Mouse (Mus musculus) heart, postnatal 36 days (tissue): ENCODE measurements around the gene Obsl1. TPM values are rescaled to one million over a fixed set of nuclear protein-coding genes. Genes with fewer than 3 reads are reported as not detected.

Experiments
- DNase-seq, 2 experiments: peaks; one replicate each; pipeline ENCODE4 v3.0.0; 2021 to 2022
- intact Hi-C: fragments of 180-260 bp; cut with DNase I; formaldehyde crosslinking; loops from one replicate; pipeline ENCODE4 v1.15.1; 2025
- total RNA-seq, 2 experiments: library from RNA; stranded (reverse); gene quantifications; 2 replicates each; pipeline ENCODE4 v1.2.3; 2021

Gene Obsl1
- total RNA-seq, 2 experiments from 2014 or later, result 130 to 136 TPM

DNA sequence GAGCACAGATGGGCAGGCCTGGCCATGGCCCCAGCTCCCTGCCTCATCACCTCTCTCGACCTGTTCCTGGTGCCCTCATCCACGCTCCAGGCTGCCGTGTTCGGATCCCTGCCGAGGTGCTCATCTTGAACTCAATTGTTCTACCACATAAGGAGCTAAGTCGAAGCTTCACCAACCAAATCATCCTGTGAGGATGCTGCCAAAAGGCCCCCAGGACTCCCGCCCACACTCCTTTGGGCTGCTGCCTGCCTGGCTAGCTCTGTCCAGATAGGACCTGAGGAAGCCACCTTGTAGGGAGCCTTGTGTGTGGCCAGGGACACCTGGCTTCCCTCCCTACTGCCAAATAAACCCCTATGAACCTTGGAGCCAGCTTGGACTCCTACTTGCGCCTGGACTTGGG, 63.4 kb downstream of the Obsl1 start:
- intact Hi-C loops, result no loop called here
- DNase-seq, result no peak

- no peak for DNase-seq
- intact Hi-C loops, result no loop called here
Observed at GRCm38 (mm10) chr1:75442171-75442570, 64.1 kb downstream of the Obsl1 start.

- no peak for DNase-seq
- intact Hi-C loops, result no loop called here
Observed at GRCm38 (mm10) chr1:75441471-75441996, 64.7 kb downstream of the Obsl1 start.

- no peak for DNase-seq
Observed at GRCm38 (mm10) chr1:75440661-75441060, 65.6 kb downstream of the Obsl1 start.

GRCm38 (mm10) chr1:75438782-75439181, 67.5 kb downstream of the Obsl1 start:
- intact Hi-C loops, result no loop called here
- no peak for DNase-seq

More at GRCm38 (mm10) chr1:75440661-75441060, 65.6 kb downstream of the Obsl1 start:
- intact Hi-C loops, result no loop called here

- DNase-seq, result peak; percentile 82 to 83
- intact Hi-C loops, result no loop called here
Observed at GRCm38 (mm10) chr1:75435475-75436328, 70.5 kb downstream of the Obsl1 start, which contains the start of gene Gmppa. Gmppa (plus strand) TSS chr1:75435930.

Other genes starting within 250 kb of the Obsl1 start
- gene Ptprn, start 241.9 kb downstream of the Obsl1 start, total RNA-seq, result under 1 TPM; 0.92 to 0.95 TPM
- gene Resp18, start 228.0 kb downstream of the Obsl1 start, total RNA-seq, result not detected
- 10 to 100 TPM; 78.0 to 89.7 TPM for gene Dnpep, start 188.5 kb downstream of the Obsl1 start, total RNA-seq
- 1,000 to 10,000 TPM; 1,347 to 1,420 TPM for gene Des, start 146.1 kb downstream of the Obsl1 start, total RNA-seq
- gene Speg, start 131.2 kb downstream of the Obsl1 start, total RNA-seq, result 100 to 1,000 TPM; 120 to 128 TPM
- gene Gmppa, start 70.5 kb downstream of the Obsl1 start, total RNA-seq, result 10 to 100 TPM; 35.5 to 39.9 TPM
- gene Asic4, start 56.0 kb downstream of the Obsl1 start, total RNA-seq, result not detected
- gene Chpf, start 27.1 kb downstream of the Obsl1 start, total RNA-seq, result 10 to 100 TPM; 25.5 to 26.8 TPM
- under 1 TPM; 0.11 to 0.19 TPM for gene Tmem198, start 26.9 kb downstream of the Obsl1 start, total RNA-seq
- 1 to 10 TPM; 3.6 TPM for gene Inha, start 625 bp upstream of the Obsl1 start, total RNA-seq
- 10 to 100 TPM in 1 of 2 experiments, 1 to 10 TPM in 1; 9.2 to 14.1 TPM for gene Stk11ip, start 15.1 kb upstream of the Obsl1 start, total RNA-seq
- gene Slc4a3, start 39.8 kb upstream of the Obsl1 start, total RNA-seq, result 100 to 1,000 TPM; 233 to 249 TPM